Mouse (Mus musculus): ENCODE data around the gene Hist1h2bb. TPM values are rescaled to one million over a fixed set of nuclear protein-coding genes. Genes with fewer than 3 reads are reported as not detected.
"Not testable (repeated sequence)": the region's sequence is repeated elsewhere in the genome, so short reads cannot be mapped to it uniquely, and the experiment has no call there.

Gene Hist1h2bb
- total RNA-seq, 2 experiments from 2014 or later: 18.8 to 20.7 TPM

DNA sequence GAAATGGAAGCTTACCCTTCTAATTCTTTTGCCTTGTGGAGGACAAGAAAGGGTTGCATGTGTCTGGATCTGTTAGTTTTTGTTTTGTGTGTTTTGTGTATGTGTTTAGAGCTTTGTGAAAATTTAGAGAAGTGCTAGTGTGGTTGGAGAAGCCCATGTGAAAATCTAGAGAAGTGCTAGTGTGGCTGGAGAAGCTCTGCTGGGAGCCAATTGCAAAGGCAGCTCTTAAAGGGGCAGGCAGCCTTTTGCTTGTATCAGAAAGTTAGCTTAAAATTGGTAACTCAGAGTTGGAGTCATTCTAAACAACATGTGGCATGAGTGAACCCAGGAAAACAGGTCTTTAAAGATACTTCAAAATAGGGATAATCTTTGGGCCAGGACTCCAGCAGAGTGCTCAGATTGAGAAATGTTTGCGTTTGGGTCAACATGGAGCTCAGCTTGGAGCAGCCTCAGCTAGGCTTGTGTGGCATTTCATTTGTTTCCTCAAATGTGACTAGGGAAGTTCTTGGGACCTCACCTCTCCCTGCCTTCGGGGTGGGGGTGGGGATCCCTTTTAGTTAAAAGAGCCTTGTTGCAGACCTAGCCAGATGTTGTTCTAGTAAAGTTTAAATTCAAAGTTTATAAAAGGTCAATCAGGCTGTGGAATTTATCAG lies 28.8 kb upstream of the Hist1h2bb start:
- DNase-seq (ENCODE audit: low spot score in 2 of 2); intact Hi-C loops (cut with DNase I): not testable (repeated sequence)

DNA sequence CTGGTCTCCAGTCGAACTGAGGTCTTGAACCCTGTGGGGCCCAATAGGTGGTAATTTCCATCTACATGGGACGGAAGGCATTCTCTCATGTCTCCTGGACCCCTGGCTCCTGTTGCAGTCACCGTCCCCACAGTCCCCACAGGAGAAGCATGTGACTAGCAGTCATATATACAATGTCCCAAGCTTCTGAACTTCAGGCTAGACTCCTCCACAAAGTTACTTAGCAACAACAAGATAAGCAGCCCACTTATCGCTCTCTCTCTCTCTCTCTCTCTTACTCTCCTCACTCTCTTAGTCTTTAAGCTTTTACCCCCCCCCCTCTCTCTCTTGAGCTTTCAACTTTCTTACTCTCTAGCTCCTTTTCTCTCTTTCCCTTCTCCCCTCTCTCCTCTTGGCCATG lies 22.3 kb upstream of the Hist1h2bb start:
- DNase-seq (ENCODE audit: low spot score in 2 of 2): no peak
- intact Hi-C loops (cut with DNase I): no loop called here

DNA sequence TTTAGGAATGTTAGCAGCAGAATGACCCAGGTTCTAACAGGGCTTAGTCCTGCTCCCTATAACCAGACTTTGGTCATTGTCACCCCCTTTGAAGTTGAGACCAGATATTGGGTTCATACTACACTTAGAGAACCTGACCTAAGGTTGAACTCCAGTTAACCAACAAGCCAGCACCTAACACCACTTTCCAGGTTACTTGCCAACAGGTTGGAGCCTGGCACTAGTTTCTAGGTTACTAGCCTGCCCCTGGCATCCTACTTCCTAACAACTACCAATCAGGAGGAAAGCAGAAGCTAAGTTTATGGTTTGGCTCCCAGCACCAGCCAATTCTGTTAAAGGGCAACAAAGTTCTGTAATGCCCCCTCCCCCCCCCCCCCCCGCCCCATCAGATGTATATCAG lies 21.3 kb upstream of the Hist1h2bb start:
- intact Hi-C loops (cut with DNase I): no loop called here
- DNase-seq (ENCODE audit: low spot score in 2 of 2): no peak

DNA sequence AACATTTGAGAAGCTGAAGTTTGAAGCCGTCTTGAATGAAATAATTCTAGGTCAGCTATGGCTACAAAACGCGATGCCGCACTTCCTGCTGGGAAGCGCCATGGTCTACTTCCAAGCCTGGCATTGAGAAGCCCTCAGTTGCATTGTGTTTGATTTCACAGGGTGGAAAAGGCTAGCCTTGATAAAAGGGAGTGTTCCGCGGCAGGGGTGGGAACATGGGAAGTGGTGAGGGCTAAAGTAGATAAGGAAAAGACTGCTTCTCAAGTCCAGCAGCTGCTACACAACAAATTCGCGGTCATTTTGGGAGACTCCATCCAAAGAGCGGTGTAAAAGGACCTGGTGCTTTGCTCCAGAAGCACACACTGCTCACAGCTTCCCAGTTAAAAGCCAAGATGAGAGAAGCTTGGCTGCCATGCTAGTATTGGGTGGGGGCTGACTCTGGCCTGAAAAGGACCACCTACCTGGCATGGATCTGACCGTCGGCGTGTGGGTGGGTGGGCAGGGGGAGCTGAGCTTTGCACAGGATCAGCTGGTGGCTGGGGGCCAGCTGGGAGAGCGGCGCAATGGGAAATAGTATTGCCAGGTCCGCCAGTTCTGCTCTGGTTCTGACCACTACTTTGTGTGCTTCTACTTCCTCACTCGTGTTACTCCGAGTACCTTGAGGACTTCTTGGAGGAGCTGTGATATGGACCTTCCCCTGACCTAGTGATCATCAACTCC lies 17.9 kb upstream of the Hist1h2bb start:
- no peak for DNase-seq (ENCODE audit: low spot score in 2 of 2)
- intact Hi-C loops (cut with DNase I): no loop called here

DNA sequence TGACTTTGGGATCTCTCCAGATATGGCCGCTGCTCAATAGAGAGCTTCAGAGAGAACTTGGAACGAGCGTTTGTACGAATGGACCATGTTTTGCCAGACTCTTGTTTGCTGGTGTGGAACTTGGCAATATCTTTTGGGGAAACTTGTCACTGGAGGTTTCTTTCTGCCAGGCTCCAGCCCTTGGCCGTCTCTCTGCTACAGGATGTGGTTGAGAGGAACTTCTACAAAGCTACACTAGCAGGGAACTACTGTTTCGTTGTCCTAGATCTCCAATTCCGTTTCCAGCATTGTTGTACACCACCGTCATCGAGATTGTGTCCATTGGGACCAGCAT lies 17.4 kb upstream of the Hist1h2bb start:
- intact Hi-C loops (cut with DNase I): no loop called here
- no peak for DNase-seq (ENCODE audit: low spot score in 2 of 2)

DNA sequence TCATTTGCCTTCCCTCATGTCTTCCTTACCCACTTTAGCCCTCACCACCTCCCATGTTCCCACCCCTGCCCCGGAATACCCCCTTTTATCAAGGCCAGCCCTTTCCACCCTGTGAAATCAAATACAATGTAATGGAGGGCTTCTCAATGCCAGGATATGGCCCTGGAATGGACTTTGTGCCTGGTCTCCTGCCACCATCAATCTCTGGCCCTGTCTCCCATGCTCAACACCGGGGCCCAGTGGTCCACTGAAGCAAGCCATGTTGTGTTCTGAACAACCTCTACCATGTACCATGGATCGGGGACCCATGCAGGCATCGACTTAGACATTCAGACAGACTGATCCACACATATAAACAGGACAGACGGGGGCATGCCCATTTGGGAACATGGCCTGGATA lies 16.8 kb upstream of the Hist1h2bb start:
- intact Hi-C loops (cut with DNase I): no loop called here
- no peak for DNase-seq (ENCODE audit: low spot score in 2 of 2)

DNA sequence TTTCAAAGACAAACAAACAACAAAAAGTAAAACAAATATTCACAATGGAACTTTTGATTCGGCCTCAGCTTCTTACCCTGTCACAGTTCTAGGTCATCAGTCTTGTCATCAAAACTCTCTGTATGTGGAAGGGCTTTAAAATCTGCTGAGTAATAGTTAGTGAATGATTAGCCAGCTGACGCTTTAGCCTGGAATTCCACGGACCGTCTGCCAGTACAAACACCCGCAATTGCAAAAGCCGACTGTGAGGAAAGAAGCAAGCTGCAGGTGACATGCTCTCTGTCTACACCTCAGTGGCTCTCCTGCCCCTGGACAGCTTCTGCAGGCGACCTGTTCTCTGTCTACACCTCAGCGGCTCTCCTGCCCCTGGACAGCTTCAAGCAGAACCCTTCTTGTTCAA lies 16.1 kb upstream of the Hist1h2bb start:
- DNase-seq (ENCODE audit: low spot score in 2 of 2): no peak
- intact Hi-C loops (cut with DNase I): no loop called here

DNA sequence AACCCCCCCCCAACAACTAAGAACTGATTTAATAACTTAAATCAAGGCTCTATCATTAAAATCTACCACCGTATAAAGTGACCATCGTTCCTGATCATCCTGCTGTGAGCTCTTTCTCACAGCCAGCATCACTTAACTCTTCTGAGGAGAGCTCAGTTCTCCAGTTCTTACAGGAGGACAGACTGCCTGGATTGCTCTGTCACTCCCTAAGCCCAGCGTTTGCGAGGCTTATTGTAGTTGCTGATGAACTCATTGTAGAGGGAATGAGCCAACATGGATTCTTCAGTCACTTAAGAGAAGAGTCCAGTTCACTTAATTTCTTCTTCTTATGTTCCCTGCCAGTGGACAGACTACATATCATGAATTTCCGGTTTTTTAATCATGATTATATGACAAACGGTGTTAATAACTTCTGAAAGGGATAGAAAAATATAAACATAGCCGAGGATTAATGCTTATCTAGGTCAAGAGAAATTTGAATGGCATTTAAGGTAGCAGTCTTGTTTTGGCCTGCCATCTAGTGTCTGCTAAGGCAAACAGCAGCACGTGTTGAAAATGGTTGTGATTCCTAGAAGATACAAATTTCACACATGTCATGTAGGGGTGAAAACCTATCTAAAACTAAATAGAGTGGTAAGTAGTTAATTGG lies 14.3 kb upstream of the Hist1h2bb start:
- DNase-seq (ENCODE audit: low spot score in 2 of 2): peak; percentile 47 to 49

DNA sequence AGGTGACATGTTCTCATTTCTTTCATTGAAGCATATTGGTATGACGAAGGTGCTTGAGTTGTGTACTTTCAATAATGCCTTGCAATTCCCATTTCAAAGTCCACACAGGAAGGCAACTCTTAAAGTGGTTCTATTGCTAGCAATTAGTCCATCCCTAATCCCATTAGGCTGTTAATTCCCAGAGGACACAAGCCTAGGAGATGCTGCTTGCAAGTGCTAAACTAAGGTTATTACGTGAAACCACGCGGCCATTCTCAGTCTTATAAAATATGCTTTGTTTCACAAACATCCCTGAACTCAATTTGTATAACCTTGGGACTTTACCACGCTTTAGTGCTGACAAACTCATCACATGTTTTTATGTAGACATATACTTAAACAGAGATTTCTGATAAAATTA lies 9.4 kb upstream of the Hist1h2bb start:
- intact Hi-C loops (cut with DNase I): loop anchor here (5.0 kb wide), 2 partner anchors 115 to 155 kb away; partner anchors contain the start of genes Hist1h1e, Hist1h2be and Hist1h4d
- no peak for DNase-seq (ENCODE audit: low spot score in 2 of 2)

More for the DNA sequence above, 14.3 kb upstream of the Hist1h2bb start:
- intact Hi-C loops (cut with DNase I): loop anchor here (1.0 kb wide), 1 partner anchor 31 kb away; no protein-coding TSS in a partner anchor

DNA sequence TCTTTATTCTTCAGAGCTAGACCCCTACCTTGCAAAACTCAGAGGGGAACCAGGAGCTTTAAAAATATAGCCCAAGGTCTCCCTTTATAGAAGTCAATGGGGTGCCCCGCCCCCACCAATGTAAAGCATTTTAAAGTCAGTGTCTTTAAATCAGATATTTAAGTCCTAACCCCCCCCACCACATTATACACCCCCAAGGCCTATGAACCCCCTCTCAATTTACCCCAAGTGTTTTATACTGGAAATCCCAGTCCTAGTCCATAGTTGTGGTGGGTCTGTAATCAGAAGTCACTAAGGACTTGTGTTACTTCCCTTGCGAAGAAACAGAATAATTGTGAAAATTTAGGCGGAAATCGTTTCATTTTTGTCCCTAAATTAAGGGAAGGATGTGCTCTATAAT lies 8.5 kb upstream of the Hist1h2bb start:
- DNase-seq (ENCODE audit: low spot score in 2 of 2): no peak
- intact Hi-C loops (cut with DNase I): loop anchor here (5.0 kb wide), 2 partner anchors 116 to 156 kb away; partner anchors contain the start of genes Hist1h1e, Hist1h2be and Hist1h4d

DNA sequence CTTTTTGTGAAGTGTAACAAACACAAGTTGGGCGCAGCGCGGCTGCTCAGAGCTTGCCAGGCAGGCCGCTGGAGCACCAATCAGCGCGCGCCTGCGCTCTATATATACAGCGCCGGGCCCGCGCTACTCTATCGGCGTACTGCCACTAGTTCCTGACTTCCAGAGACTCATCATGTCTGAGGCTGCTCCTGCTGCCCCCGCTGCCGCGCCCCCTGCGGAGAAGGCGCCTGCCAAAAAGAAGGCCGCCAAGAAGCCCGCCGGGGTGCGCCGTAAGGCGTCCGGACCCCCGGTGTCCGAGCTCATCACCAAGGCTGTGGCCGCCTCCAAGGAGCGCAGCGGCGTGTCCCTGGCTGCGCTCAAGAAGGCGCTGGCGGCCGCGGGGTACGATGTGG lies 7.9 kb upstream of the Hist1h2bb start, which contains the start of gene Hist1h1c:
Gene Hist1h1c, plus strand, starts transcription at position 132 of the 392 bp plus-strand sequence.
- peak; percentile 91 to 95 for DNase-seq (ENCODE audit: low spot score in 2 of 2)
- intact Hi-C loops (cut with DNase I): loop anchor here (5.0 kb wide), 2 partner anchors 116 to 156 kb away; partner anchors contain the start of genes Hist1h1e, Hist1h2be and Hist1h4d

DNA sequence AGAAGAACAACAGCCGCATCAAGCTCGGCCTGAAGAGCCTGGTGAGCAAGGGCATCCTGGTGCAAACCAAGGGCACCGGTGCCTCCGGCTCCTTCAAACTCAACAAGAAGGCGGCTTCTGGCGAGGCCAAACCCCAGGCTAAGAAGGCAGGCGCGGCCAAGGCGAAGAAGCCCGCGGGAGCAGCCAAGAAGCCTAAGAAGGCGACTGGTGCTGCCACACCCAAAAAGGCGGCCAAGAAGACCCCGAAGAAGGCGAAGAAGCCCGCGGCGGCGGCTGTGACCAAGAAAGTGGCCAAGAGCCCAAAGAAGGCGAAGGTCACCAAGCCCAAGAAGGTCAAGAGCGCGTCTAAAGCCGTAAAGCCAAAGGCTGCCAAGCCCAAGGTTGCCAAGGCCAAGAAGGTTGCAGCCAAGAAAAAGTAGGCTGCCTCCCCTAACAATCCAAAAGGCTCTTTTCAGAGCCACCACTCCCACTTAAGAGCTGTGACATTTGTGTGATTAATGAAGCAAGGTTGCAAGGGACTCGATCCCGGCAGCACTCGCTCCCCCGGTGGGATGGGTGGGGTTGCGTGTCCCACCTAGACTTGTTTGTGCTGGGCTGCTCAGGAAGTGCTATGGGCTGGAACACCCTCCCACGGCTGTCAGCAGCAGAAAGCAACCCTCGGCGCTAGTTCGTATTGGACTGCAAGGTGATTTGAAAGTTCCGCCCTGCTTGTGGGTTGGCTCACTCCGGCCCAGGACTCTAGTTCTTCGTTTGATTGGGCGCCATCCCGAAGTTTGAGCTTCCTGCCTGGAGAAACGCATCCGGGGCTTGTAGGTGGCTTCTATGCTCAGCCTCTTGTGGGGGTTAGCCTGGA lies 7.2 kb upstream of the Hist1h2bb start:
- peak; percentile 93 to 96 for DNase-seq (ENCODE audit: low spot score in 2 of 2)
- intact Hi-C loops (cut with DNase I): loop anchor here (5.0 kb wide), 2 partner anchors 117 to 157 kb away; partner anchors contain the start of genes Hist1h1e, Hist1h2be and Hist1h4d

DNA sequence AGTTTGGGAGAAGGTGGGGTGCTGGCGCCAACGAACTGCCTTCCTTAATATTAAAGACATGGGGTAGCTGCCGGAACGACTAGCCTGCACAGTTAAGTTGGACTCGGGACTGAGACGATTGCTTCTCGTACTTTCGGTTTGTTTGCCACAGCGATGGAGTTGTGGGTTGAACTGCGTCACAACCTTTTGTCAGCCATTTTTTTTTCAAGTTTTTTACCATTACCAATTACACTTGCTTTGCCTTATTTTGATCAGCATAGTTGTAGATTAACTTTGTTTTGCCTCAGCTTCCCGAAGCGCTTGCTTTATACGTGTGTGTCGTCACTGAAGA lies 6.6 kb upstream of the Hist1h2bb start:
- no peak for DNase-seq (ENCODE audit: low spot score in 2 of 2)
- intact Hi-C loops (cut with DNase I): loop anchor here (5.0 to 10.0 kb wide), 4 partner anchors 118 to 1695 kb away; partner anchors contain the start of genes Abt1, Hist1h1e, Hist1h2ag and Hist1h2be

DNA sequence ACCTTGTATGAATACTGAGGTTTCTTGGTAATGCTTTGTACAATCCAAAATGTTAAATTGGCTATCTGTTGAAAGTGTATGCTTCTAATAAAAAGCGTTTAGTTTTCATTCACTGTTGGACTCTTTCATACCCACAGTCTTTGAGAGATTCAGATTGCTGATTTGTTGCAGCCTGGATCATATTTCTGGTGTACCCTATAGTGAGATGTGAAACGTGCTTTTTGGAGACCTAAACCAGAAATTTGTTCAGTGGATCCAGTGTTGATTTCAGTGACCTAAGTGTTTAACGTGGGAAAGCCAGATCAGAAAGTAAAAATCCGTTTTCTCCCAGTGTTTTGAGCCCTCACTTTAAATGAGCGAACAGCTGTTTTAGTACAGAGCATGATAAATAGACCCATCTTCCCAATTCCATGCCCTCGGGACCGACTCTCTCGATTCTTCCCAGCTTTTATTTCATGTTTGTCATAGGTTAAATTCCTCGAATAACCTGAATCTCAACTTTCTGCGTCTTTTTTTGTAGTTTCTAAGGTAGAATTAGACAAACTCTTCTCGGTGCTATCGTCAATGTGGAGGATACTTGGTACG lies 6.2 kb upstream of the Hist1h2bb start:
- intact Hi-C loops (cut with DNase I): loop anchor here (10.0 kb wide), 2 partner anchors 316 to 1696 kb away; partner anchors contain the start of genes Abt1, Hist1h2ag, Hist1h2bj and Hist1h4i
- no peak for DNase-seq (ENCODE audit: low spot score in 2 of 2)

DNA sequence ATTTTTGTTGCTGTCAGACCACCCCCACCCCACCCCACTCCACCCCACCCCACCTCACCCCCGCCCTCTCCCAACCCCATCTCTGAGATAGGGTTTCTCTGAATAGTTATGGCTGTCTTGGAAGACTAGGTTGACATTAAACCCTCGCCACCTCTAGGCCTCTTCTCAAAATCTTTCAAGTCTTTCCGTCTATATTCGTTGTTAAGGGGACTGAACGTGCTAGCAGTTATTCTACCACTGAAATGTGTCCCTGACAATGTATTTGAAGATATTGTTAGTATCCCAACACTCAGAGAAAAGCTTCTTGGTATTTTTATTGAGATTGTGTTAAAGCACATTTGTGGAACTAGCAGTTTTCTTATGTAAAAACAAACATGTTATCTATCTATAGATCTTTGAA lies 5.6 kb upstream of the Hist1h2bb start:
- intact Hi-C loops (cut with DNase I): loop anchor here (10.0 kb wide), 2 partner anchors 316 to 1696 kb away; partner anchors contain the start of genes Abt1, Hist1h2ag, Hist1h2bj and Hist1h4i
- DNase-seq (ENCODE audit: low spot score in 2 of 2): no peak

DNA sequence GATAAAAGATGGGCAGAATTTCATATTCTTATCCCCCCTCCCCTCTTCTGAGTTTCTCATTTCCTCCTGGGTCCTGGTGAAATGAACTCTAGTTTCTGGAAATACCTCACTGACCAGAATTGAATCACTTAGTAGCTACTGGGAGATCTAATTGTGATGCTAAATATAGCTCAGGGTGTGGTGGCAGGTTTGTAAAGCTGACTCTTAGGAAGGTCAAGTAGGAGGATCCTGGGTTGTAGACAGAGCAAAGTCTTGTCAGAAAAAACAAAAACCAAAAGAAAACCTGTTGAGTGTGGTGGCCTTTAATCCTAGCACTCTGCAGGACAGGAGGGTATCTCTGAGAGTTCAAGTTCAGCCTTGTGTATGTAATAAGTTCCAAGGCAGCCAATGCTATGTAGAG lies 4.5 kb upstream of the Hist1h2bb start:
- intact Hi-C loops (cut with DNase I): loop anchor here (10.0 kb wide), 2 partner anchors 317 to 1697 kb away; partner anchors contain the start of genes Abt1, Hist1h2ag, Hist1h2bj and Hist1h4i

DNA sequence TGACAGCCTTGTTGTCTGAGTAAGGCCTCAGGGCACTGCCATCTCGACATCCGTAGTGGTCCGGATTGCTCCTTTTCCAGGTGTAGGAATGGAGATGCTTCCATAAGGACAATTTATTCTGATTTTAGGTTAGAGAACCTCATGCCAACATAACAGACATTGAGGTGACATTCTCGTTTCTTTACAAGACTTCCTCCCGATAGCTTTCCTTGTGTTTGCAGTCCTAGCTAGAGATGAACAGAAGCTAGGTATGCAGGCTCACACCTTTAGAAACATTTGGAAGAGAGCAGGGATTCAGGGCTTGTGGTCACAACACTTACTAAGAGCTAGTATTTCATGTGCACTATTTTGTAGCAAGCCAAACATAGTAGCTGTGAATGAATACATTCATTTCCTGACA lies 3.3 kb upstream of the Hist1h2bb start:
- intact Hi-C loops (cut with DNase I): loop anchor here (10.0 kb wide), 2 partner anchors 318 to 1698 kb away; partner anchors contain the start of genes Abt1, Hist1h2ag, Hist1h2bj and Hist1h4i
- no peak for DNase-seq (ENCODE audit: low spot score in 2 of 2)

More for the DNA sequence above, 4.5 kb upstream of the Hist1h2bb start:
- no peak for DNase-seq (ENCODE audit: low spot score in 2 of 2)

DNA sequence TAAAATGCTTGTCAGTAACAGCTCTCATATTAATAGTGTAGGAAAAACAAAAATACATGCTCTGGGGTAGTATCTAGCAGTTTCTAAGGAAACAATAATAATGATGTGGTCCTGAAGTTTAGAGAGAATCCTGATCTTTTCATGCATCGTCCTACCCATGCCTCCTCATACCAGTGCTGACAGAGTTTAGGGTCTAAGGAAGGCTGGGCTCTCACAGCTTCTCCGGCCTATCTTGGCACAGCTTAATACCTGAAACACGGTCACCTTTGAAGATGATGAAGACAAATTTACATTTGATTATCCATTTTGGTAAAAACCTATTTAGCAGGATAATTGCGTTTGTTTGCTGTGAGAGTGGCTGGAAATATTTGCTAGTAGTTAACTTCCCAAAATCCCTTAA lies 2.6 kb upstream of the Hist1h2bb start:
- intact Hi-C loops (cut with DNase I): loop anchor here (10.0 kb wide), 2 partner anchors 319 to 1699 kb away; partner anchors contain the start of genes Abt1, Hist1h2ag, Hist1h2bj and Hist1h4i

More for the DNA sequence above, 2.6 kb upstream of the Hist1h2bb start:
- DNase-seq (ENCODE audit: low spot score in 2 of 2): no peak
